Mouse (Mus musculus) midbrain, postnatal 0 days (tissue): Measurements from ENCODE around the gene Ldhd. TPM values are rescaled to one million over a fixed set of nuclear protein-coding genes. Genes with fewer than 3 reads are reported as not detected.

ENCODE experiments used
- ATAC-seq: fragments of 200-750 bp; cut with Nextera tagmentation; 2 replicates; pipeline ENCODE4 v1.8.0; 2017; ENCODE audit warnings: moderate number of reproducible peaks, mild to moderate bottlenecking, moderate TSS enrichment, moderate library complexity; ENCODE audit not compliant: low FRiP score
- DNase-seq: peaks from one replicate; pipeline ENCODE4 v3.0.0-alpha.2; 2015; ENCODE audit warnings: low spot score
- H3K27ac ChIP-seq: fragments of 300-500 bp; sonication (generic); 2 replicates; pipeline ENCODE4 v1.5.1; 2014; ENCODE audit warnings: low read depth, mild to moderate bottlenecking, low read length, mixed read lengths
- H3K27me3 ChIP-seq: fragments of 300-500 bp; sonication (generic); 2 replicates; pipeline ENCODE4 v1.6.1; 2014; ENCODE audit warnings: low read length, control low read depth, mixed read lengths; ENCODE audit not compliant: insufficient read depth
- H3K36me3 ChIP-seq: fragments of 300-500 bp; sonication (generic); 2 replicates; pipeline ENCODE4 v1.6.1; 2014; ENCODE audit warnings: low read length, control low read depth, mixed read lengths; ENCODE audit not compliant: insufficient read depth
- H3K4me1 ChIP-seq: fragments of 300-500 bp; sonication (generic); 2 replicates; pipeline ENCODE4 v1.6.1; 2014; ENCODE audit warnings: mild to moderate bottlenecking, control low read depth, antibody characterized with exemption, low read length, mixed read lengths; ENCODE audit not compliant: insufficient read depth
- H3K4me2 ChIP-seq: fragments of 300-500 bp; sonication (generic); 2 replicates; pipeline ENCODE4 v1.6.1; 2014; ENCODE audit warnings: low read depth, mild to moderate bottlenecking, low read length, mixed read lengths; ENCODE audit not compliant: poor library complexity, severe bottlenecking
- H3K4me3 ChIP-seq: fragments of 300-500 bp; sonication (generic); 2 replicates; pipeline ENCODE4 v1.5.1; 2014; ENCODE audit warnings: low read depth, mild to moderate bottlenecking, low read length, moderate library complexity
- H3K9ac ChIP-seq: fragments of 300-500 bp; sonication (generic); replicated peaks from 2 replicates; pipeline ENCODE4 v1.6.1; 2014; ENCODE audit warnings: mild to moderate bottlenecking, low read length, moderate library complexity, mixed read lengths; ENCODE audit not compliant: poor library complexity, severe bottlenecking
- H3K9me3 ChIP-seq: fragments of 300-500 bp; sonication (generic); 2 replicates; pipeline ENCODE4 v1.6.1; 2016; ENCODE audit warnings: low read length, control low read depth
- CTCF ChIP-seq: IDR thresholded peaks from 2 replicates; pipeline ENCODE4 v1.5.1; 2016; ENCODE audit warnings: antibody characterized with exemption, mild to moderate bottlenecking
- WGBS: fragments of 180-500 bp; shearing (Covaris S2); extraction: QIAGEN DNeasy Blood & Tissue Kit; methylation state at CpG from one replicate; pipeline ENCODE4 v1.1.7; 2014; 5-methylcytosine and 5-hydroxymethylcytosine counted together
- polyA plus RNA-seq: library from polyadenylated mRNA; unstranded; fragments of >200 nt; fragmentation: Nextera tagmentation; extraction: Ambion mirVana; gene quantifications from 2 replicates; pipeline ENCODE4 v1.2.1, GENCODE M21; 2015
- total RNA-seq: library from RNA; depleted of rRNA; stranded (reverse); fragments of >200 nt; gene quantifications from 2 replicates; pipeline ENCODE4 v1.2.3, GENCODE M21; 2014

The Ldhd gene
- total and polyA plus RNA-seq, 2 experiments from 2014 or later: 1.5 to 2.0 TPM

DNA sequence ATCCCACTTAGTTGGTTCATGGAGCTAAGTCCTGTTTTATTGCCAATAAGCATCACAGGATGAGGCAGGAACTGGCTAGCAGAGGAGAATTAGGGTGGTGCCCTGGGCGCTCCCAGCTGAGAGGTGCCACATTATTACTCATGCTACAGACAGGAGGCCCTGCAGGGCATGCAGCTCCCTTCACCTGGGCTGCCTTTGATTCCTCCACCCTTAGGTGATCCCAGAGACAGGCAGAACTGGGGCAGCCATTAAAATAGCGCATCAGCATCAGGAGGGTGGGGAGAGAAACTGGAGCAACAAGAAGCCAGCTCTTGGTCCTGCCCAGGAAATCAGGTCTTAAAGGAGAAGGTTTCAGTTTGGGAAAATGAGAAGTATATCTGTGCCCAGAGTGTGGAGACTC, 25.2 kb downstream of the Ldhd start:
- Histone ChIP-seq H3K4me1 (0 out of 2 replicates have a peak, but pooled peaks cover 2% of the 10 kb centered on the region), H3K36me3 (no peaks in the 10 kb centered on the region; the same call in 1 of the 2 replicates), H3K4me3 (no peak overlapping the region), H3K9ac (no peak overlapping the region), H3K27ac (no peak overlapping the region), H3K27me3 (no peaks in the 10 kb centered on the region), H3K4me2 (no peak overlapping the region), H3K9me3 (no peaks in the 10 kb centered on the region)
- TF ChIP-seq CTCF: no peak
- no peak for ATAC-seq
- WGBS: 83% methylated on average over 2 of the region's 2 CpGs
- no peak for DNase-seq

DNA sequence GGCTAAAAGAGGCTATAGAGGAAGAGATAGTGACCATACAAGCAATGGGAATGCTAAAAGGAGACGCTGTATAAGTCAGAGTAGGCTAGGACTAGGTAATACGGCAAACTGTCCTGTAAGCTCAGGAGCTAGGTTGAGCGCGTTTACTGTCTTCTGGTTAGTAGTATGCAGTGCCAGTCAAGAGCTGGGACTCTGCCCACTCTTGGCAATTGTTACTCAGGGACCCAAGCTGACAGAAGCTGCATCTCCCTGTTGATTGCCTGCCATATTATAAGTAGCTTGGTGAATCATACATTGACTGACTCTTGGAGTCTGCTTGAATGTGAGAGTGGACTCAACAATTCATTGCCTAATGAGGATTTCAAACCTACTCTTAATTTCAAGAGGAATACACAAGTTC, 28.1 kb downstream of the Ldhd start:
- Histone ChIP-seq H3K4me2 (no peak overlapping the region), H3K27me3 (no peaks in the 10 kb centered on the region), H3K9me3 (no peaks in the 10 kb centered on the region), H3K9ac (no peak overlapping the region), H3K4me3 (no peak overlapping the region), H3K27ac (no peak overlapping the region), H3K36me3 (no peaks in the 10 kb centered on the region), H3K4me1 (0 out of 2 replicates have a peak, but pooled peaks cover 9% of the 10 kb centered on the region)
- DNase-seq (no peak), ATAC-seq (no peak)
- TF ChIP-seq CTCF: no peak
- 94% methylated on average over 4 of the region's 4 CpGs for WGBS

DNA sequence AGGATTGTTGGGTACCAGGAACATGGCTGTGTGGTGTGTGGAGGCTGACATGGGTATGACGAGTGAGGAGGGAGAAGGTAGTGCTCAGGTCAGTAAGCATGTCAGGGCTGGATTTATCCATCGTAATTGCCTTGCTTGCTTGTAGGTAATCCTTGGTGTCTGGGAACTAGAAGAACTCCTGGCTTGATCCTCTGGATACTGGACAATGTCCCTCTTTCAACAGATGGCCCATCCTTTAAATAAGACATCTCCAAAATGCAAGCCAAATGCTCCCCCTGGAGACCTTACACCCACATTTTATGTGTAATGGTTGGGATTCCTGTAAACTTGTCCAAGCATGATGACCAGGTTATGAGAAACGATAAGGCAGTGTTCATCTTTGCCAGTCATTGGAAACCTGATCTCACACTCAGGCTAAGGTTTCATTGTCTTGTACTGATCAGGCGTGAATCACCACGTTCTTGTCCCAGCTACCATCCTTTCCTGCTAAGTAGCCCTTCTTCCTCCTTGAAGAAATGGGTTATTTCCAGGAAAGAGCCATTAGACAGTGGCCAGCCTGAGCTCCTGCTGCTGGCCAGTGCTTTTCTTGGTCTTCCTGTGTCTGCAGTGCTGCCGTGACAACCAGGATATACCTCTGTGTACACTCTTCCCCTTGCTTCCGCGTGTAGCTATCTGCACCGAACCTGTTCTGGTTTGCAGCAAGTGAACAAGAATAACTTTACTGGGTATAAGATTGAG, 30.3 kb downstream of the Ldhd start:
- TF ChIP-seq CTCF: no peak
- DNase-seq (no peak), ATAC-seq (no peak)
- Histone ChIP-seq H3K4me1 (peaks cover 18% of the 10 kb centered on the region; the same call in 1 of the 2 replicates), H3K27ac (no peak overlapping the region), H3K4me2 (no peak overlapping the region), H3K9me3 (no peaks in the 10 kb centered on the region), H3K9ac (no peak overlapping the region), H3K4me3 (no peak overlapping the region), H3K27me3 (no peaks in the 10 kb centered on the region), H3K36me3 (no peaks in the 10 kb centered on the region)
- WGBS: 78% methylated on average over 9 of the region's 9 CpGs

DNA sequence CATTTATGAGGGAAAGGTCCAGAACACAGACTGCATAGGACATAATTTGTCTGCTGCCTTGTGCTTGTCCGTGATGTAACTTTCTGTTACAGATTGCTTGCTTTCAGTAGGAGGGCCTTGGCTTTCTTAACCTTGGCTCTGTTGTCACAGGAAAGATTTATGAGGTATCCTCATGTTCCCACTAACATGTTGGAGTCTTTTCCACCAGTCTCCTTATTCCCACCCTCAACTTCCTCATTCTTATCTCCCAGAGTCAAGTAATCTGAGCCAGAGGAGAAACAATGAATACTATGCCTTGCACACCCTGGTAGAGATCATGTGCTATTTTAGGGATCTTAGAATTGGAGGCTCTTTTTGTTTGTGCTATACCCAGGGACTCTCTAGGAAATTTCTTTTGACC, 32.9 kb downstream of the Ldhd start:
- 82% methylated on average over 1 of the region's 1 CpGs for WGBS
- peaks cover 19% of the 10 kb centered on the region; the same call in 1 of the 2 replicates for H3K4me1 ChIP-seq
- no peak for ATAC-seq
- H3K27ac ChIP-seq: peak overlapping the region; percentile 19; the same call in 1 of the 2 replicates
- H3K36me3 ChIP-seq: no peaks in the 10 kb centered on the region
- H3K9me3 ChIP-seq: no peaks in the 10 kb centered on the region
- DNase-seq: no peak
- no peak overlapping the region for H3K4me2 ChIP-seq
- no peak overlapping the region for H3K9ac ChIP-seq
- H3K4me3 ChIP-seq: no peak overlapping the region
- no peak for TF ChIP-seq CTCF
- no peaks in the 10 kb centered on the region for H3K27me3 ChIP-seq

DNA sequence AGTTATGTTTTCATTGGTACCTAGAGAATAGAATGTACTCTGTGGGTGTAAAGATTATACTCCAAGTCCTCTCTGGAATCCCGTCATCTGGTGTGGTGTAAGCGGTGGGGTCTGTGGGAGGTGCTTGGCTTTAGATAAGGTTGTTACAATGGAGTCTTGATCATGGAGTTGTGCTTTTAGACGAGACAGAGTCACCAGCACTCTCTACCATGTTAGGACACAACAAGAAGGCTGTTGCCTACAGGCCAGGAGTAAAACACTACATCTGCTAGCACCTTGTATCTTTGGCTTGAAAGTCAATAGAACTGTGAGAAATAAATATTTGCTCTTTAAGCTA, 33.7 kb downstream of the Ldhd start:
- no peak for TF ChIP-seq CTCF
- no peaks in the 10 kb centered on the region for H3K27me3 ChIP-seq
- H3K9ac ChIP-seq: no peak overlapping the region
- no peak overlapping the region for H3K4me2 ChIP-seq
- H3K9me3 ChIP-seq: no peaks in the 10 kb centered on the region
- peaks cover 19% of the 10 kb centered on the region; the same call in 1 of the 2 replicates for H3K4me1 ChIP-seq
- no peak overlapping the region for H3K4me3 ChIP-seq
- DNase-seq (no peak), ATAC-seq (no peak)
- 56% methylated on average over 3 of the region's 3 CpGs for WGBS
- no peak overlapping the region for H3K27ac ChIP-seq
- no peaks in the 10 kb centered on the region for H3K36me3 ChIP-seq

DNA sequence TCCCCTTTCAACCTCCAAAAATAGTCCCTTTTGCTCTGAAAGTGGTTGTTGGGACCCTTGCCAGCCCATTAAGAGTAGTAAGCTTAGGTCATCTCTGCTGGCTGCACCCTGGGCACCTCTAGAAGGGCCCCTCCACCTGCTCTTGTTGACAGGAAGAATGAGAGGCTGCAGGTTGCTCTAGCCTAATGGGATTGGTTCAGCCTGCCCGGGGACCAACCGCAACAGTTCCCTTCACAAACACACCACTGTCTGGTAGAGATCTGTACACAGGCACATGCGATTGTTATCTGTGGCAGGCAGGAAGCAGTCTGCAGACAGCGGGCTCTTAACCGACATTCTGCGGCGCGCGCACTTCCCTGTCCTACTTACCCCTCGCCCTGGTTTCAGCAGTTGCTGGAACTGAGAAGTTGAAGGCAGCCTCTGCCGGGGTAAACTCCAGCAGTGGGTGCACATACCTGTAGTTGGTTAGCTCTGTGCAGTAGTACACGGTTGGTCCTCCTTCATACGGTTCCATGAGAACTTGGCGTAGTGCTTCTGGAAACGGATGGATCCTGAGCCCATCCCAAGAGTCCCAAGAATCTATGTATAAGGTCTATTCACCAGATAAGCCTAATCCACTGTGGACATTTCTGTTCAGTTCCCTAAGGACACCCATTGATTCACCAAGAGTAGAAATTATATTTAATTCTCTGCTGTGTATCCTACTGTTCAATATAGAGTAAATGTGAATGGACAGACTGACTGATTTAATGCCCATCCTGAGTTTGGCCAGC, 34.3 kb downstream of the Ldhd start:
- H3K27ac ChIP-seq: no peak overlapping the region
- H3K9me3 ChIP-seq: no peaks in the 10 kb centered on the region
- no peak overlapping the region for H3K4me2 ChIP-seq
- no peak for DNase-seq
- WGBS: 83% methylated on average over 15 of the region's 15 CpGs
- H3K4me3 ChIP-seq: no peak overlapping the region
- H3K36me3 ChIP-seq: no peaks in the 10 kb centered on the region
- ATAC-seq: no peak
- H3K27me3 ChIP-seq: no peaks in the 10 kb centered on the region
- H3K4me1 ChIP-seq: peaks cover 19% of the 10 kb centered on the region; the same call in 1 of the 2 replicates
- H3K9ac ChIP-seq: no peak overlapping the region
- TF ChIP-seq CTCF: no peak
